Mouse (Mus musculus) liver, adult 2 months (tissue): ENCODE results near the gene Vti1a. TPM values are rescaled to one million over a fixed set of nuclear protein-coding genes. Genes with fewer than 3 reads are reported as not detected.

ENCODE experiments used
- DNase-seq: peaks from one replicate; pipeline ENCODE4 v3.0.0-alpha.2; 2011; ENCODE audit warnings: low read depth, low spot score; ENCODE audit errors: extremely low read depth
- H3K27ac ChIP-seq: fragments of 200-500 bp; replicated peaks from 2 replicates; pipeline ENCODE4 v1.5.1; 2012; ENCODE audit warnings: low read depth, mild to moderate bottlenecking, control low read depth, inconsistent platforms, low read length; ENCODE audit not compliant: insufficient read depth
- H3K27me3 ChIP-seq: fragments of 200-500 bp; 2 replicates; pipeline ENCODE4 v1.6.1; 2012; ENCODE audit warnings: mild to moderate bottlenecking, moderate library complexity, low read length, inconsistent platforms; ENCODE audit not compliant: control insufficient read depth, insufficient read depth
- H3K36me3 ChIP-seq: fragments of 200-500 bp; 2 replicates; pipeline ENCODE4 v1.6.1; 2012; ENCODE audit warnings: low read length, inconsistent platforms; ENCODE audit not compliant: control insufficient read depth, insufficient read depth
- H3K4me1 ChIP-seq: fragments of 200-500 bp; 2 replicates; pipeline ENCODE4 v1.6.1; 2011; ENCODE audit warnings: low read length; ENCODE audit not compliant: control insufficient read depth, insufficient read depth
- H3K4me3 ChIP-seq: fragments of 200-500 bp; 2 replicates; pipeline ENCODE4 v1.5.1; 2011; ENCODE audit warnings: low read depth, mild to moderate bottlenecking, control low read depth, low read length, moderate library complexity; ENCODE audit not compliant: insufficient read depth
- H3K79me2 ChIP-seq: fragments of 200-500 bp; 2 replicates; pipeline ENCODE4 v1.6.1; 2012; ENCODE audit warnings: inconsistent platforms, mild to moderate bottlenecking, low read length, moderate library complexity; ENCODE audit not compliant: control insufficient read depth, insufficient read depth
- H3K9ac ChIP-seq: fragments of 200-500 bp; 2 replicates; pipeline ENCODE4 v1.6.1; 2012; ENCODE audit warnings: low read depth, mild to moderate bottlenecking, control low read depth, inconsistent platforms, low read length
- CTCF ChIP-seq: fragments of 200-500 bp; IDR thresholded peaks from 2 replicates; pipeline ENCODE4 v1.5.1; 2011; ENCODE audit warnings: low read depth, low read length, control low read depth
- POLR2A ChIP-seq: fragments of 200-500 bp; IDR thresholded peaks from 2 replicates; pipeline ENCODE4 v1.6.1; 2011; ENCODE audit warnings: low read length, control low read depth; ENCODE audit not compliant: insufficient read depth; ENCODE audit errors: extremely low read depth
- WGBS: fragments of 180-500 bp; shearing (Covaris S2); methylation state at CpG from one replicate; pipeline ENCODE4 v1.1.7; 2018; 5-methylcytosine and 5-hydroxymethylcytosine counted together
- polyA plus RNA-seq: library from polyadenylated mRNA; depleted of rRNA; stranded (reverse); fragments of >200 nt; gene quantifications from 2 replicates; pipeline ENCODE4 v1.2.3, GENCODE M21; 2012
- total RNA-seq: library from RNA; depleted of rRNA; stranded (reverse); fragments of >200 nt; gene quantifications from 2 replicates; pipeline ENCODE4 v1.2.3, GENCODE M21; 2014

The Vti1a gene
- total and polyA plus RNA-seq, 2 experiments = 6.1 to 14.8 TPM

GRCm38 (mm10) chr19:55526717-55527235 is 210.7 kb downstream of the Vti1a start:
- Histone ChIP-seq H3K27me3 (no peaks in the 10 kb centered on the region), H3K27ac (no peak overlapping the region), H3K4me1 (no peaks in the 10 kb centered on the region), H3K9ac (no peak overlapping the region), H3K4me3 (no peak overlapping the region), H3K79me2 (no peaks in the 10 kb centered on the region), H3K36me3 (no peaks in the 10 kb centered on the region)
- no peak for DNase-seq
- 46% methylated on average over 2 of the region's 2 CpGs for WGBS
- no peak for TF ChIP-seq POLR2A
- no peak for TF ChIP-seq CTCF

GRCm38 (mm10) chr19:55530041-55530440 is 213.9 kb downstream of the Vti1a start:
- Histone ChIP-seq H3K27me3 (no peaks in the 10 kb centered on the region), H3K27ac (no peak overlapping the region), H3K36me3 (no peaks in the 10 kb centered on the region), H3K9ac (no peak overlapping the region), H3K4me3 (no peak overlapping the region), H3K4me1 (no peaks in the 10 kb centered on the region), H3K79me2 (no peaks in the 10 kb centered on the region)
- DNase-seq = no peak
- WGBS = 90% methylated on average over 3 of the region's 3 CpGs
- TF ChIP-seq CTCF = no peak
- no peak for TF ChIP-seq POLR2A

GRCm38 (mm10) chr19:55532681-55533080 is 216.6 kb downstream of the Vti1a start:
- no peak for TF ChIP-seq POLR2A
- no peak for TF ChIP-seq CTCF
- 85% methylated on average over 3 of the region's 3 CpGs for WGBS
- Histone ChIP-seq H3K4me1 (no peaks in the 10 kb centered on the region), H3K4me3 (no peak overlapping the region), H3K27me3 (no peaks in the 10 kb centered on the region), H3K36me3 (no peaks in the 10 kb centered on the region), H3K9ac (no peak overlapping the region), H3K27ac (no peak overlapping the region), H3K79me2 (no peaks in the 10 kb centered on the region)
- no peak for DNase-seq

- no peak for DNase-seq
- H3K79me2 ChIP-seq = no peaks in the 10 kb centered on the region
- no peak overlapping the region for H3K4me3 ChIP-seq
- 72% methylated on average over 7 of the region's 7 CpGs for WGBS
- TF ChIP-seq POLR2A = no peak
- no peak for TF ChIP-seq CTCF
- H3K9ac ChIP-seq = no peak overlapping the region
- no peak overlapping the region for H3K27ac ChIP-seq
- no peaks in the 10 kb centered on the region for H3K4me1 ChIP-seq
- no peaks in the 10 kb centered on the region for H3K36me3 ChIP-seq
- no peaks in the 10 kb centered on the region for H3K27me3 ChIP-seq
Measured at GRCm38 (mm10) chr19:55536273-55536937, 220.3 kb downstream of the Vti1a start.

- 63% methylated on average over 6 of the region's 6 CpGs for WGBS
- DNase-seq = no peak
- Histone ChIP-seq H3K27me3 (no peaks in the 10 kb centered on the region), H3K36me3 (no peaks in the 10 kb centered on the region), H3K4me1 (no peaks in the 10 kb centered on the region), H3K79me2 (no peaks in the 10 kb centered on the region), H3K4me3 (no peak overlapping the region), H3K9ac (no peak overlapping the region), H3K27ac (no peak overlapping the region)
- TF ChIP-seq POLR2A = no peak
- peak; percentile 54 for TF ChIP-seq CTCF
Measured at GRCm38 (mm10) chr19:55537691-55538090, 221.6 kb downstream of the Vti1a start.

GRCm38 (mm10) chr19:55541641-55542040 is 225.5 kb downstream of the Vti1a start:
- 87% methylated on average over 5 of the region's 5 CpGs for WGBS
- TF ChIP-seq POLR2A (no peak), CTCF (no peak)

More at GRCm38 (mm10) chr19:55541641-55542040, 225.5 kb downstream of the Vti1a start:
- no peaks in the 10 kb centered on the region for H3K79me2 ChIP-seq
- no peaks in the 10 kb centered on the region for H3K27me3 ChIP-seq
- no peak overlapping the region for H3K27ac ChIP-seq
- no peak for DNase-seq
- H3K9ac ChIP-seq = no peak overlapping the region
- H3K4me3 ChIP-seq = no peak overlapping the region
- H3K36me3 ChIP-seq = no peaks in the 10 kb centered on the region
- H3K4me1 ChIP-seq = no peaks in the 10 kb centered on the region
